Mouse (Mus musculus) myocyte (in vitro differentiated cells): Measurements from ENCODE around the gene Fosl2.

ENCODE experiments used
- CEBPB ChIP-seq: IDR thresholded peaks from 2 replicates; pipeline ENCODE4 v1.6.1; 2011; ENCODE audit warnings: mild to moderate bottlenecking, moderate library complexity; ENCODE audit not compliant: poor library complexity, insufficient read depth, severe bottlenecking
- E2F4 ChIP-seq: IDR thresholded peaks from one replicate; pipeline ENCODE4 v1.6.1; 2011; ENCODE audit warnings: mild to moderate bottlenecking, control low read depth, moderate library complexity; ENCODE audit not compliant: insufficient read depth
- MAX ChIP-seq: IDR thresholded peaks from one replicate; pipeline ENCODE4 v1.6.1; 2011; ENCODE audit warnings: low read depth, mild to moderate bottlenecking, control low read depth
- MYOD1 ChIP-seq, 3 experiments: IDR thresholded peaks; one replicate each; pipeline ENCODE4 v1.6.1; 2011; ENCODE audit warnings: control low read depth in 2 of 3, low read depth in 2 of 3, mild to moderate bottlenecking in 2 of 3, moderate library complexity in 1 of 3; ENCODE audit not compliant: insufficient read length in 2 of 3, control insufficient read depth in 1 of 3
- MYOG ChIP-seq, 3 experiments: IDR thresholded peaks; one replicate each; pipeline ENCODE4 v1.6.1; 2011; ENCODE audit warnings: control low read depth in 2 of 3, low read depth in 2 of 3, mild to moderate bottlenecking in 2 of 3; ENCODE audit not compliant: insufficient read length in 2 of 3, control insufficient read depth in 1 of 3, insufficient read depth in 1 of 3
- POLR2A ChIP-seq: IDR thresholded peaks from one replicate; pipeline ENCODE4 v1.6.1; 2011; ENCODE audit warnings: low read depth, mild to moderate bottlenecking, control low read depth, moderate library complexity; ENCODE audit not compliant: insufficient read length
- TCF12 ChIP-seq: IDR thresholded peaks from one replicate; pipeline ENCODE4 v1.6.1; 2011; ENCODE audit warnings: mild to moderate bottlenecking, control low read depth; ENCODE audit not compliant: poor library complexity, insufficient read depth, severe bottlenecking
- USF1 ChIP-seq: IDR thresholded peaks from one replicate; pipeline ENCODE4 v1.6.1; 2011; ENCODE audit warnings: low read depth, mild to moderate bottlenecking, control low read depth, moderate library complexity

- no peak for TF ChIP-seq USF1
- TF ChIP-seq POLR2A: no peak
- TF ChIP-seq E2F4: no peak
- TF ChIP-seq MYOD1 (IDR thresholded peaks at IDR 0.05; ENCODE audit: control insufficient read depth in 1 of 3, insufficient read length in 2 of 3, low read depth in 2 of 3): no peak
- TF ChIP-seq MYOG (IDR thresholded peaks at IDR 0.05; ENCODE audit: control insufficient read depth in 1 of 3, insufficient read depth in 1 of 3, insufficient read length in 2 of 3, low read depth in 2 of 3): no peak
- TF ChIP-seq TCF12: no peak
- no peak for TF ChIP-seq CEBPB
- TF ChIP-seq MAX: no peak
Measured at GRCm38 (mm10) chr5:32146281-32146680, 10.7 kb downstream of the Fosl2 start.
